Mouse (Mus musculus) liver (tissue): ENCODE measurements at regions not wholly inside any gene's neighbourhood (a gene's known extent, or its start where the extent isn't known, plus 50 kb on each side); places are given as distances from the start of the nearest gene placed in this dataset.
A peak's percentile ranks its signal among the peaks of the same experiment; 100 is the strongest.

Experiments
- DNase-seq: peaks from one replicate; pipeline ENCODE4 v3.0.0-alpha.2; 2020; ENCODE audit warnings: mixed read lengths

- no peak for DNase-seq
Observed at GRCm38 (mm10) chr12:109893657-109894056, 293.5 kb upstream of the Rtl1 start.

GRCm38 (mm10) chr12:109895389-109895788 lies 295.3 kb upstream of the Rtl1 start:
- DNase-seq: no peak

GRCm38 (mm10) chr12:109896397-109896796 lies 296.3 kb upstream of the Rtl1 start:
- no peak for DNase-seq

- no peak for DNase-seq
Observed at GRCm38 (mm10) chr12:109896906-109897305, 296.8 kb upstream of the Rtl1 start.

DNA sequence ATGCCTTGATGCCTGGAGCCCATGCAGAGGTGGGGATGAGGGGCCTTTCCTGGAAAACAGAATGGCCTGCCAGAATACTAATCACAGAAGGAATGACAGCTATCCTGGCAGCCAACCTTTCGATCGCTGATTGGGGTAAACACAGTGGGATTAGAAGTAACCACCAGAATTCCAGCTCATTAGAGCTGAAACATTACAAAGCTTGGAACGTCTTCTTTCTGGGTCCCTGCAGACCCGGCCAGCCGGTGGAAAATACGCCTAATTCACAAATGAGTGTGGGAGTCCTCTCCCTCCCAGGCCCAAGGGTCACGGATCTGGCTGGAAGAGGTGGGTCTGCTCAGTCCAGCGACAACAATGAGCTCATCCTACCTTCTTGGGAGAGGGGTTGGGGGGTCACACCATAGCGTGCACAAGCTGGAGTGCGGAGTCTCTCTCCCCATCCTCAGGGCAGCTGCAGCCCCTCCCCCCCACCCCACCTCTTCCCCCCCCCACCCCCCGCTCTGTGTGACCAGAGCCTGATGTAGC lies 297.8 kb upstream of the Rtl1 start:
- DNase-seq: no peak

DNA sequence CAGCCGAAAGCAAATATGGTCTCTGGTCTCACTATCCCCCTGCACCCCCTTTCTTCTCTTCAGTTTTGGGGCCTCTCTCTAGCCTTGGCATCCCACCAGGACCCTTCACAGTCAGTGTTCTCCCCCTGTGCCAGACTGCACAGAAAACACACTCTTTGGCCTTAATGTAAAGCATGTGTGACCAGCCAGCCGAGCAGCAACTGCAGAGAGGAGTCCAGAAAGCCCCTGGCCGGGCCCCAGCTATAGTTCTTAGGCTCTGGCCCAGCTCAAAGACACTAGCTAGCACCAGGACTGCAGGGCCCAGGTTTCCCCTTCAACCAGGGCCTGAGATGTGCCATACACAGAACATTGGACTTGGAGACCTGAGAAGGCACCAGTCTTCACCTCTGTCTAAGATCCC lies 299.3 kb upstream of the Rtl1 start:
- no peak for DNase-seq

DNA sequence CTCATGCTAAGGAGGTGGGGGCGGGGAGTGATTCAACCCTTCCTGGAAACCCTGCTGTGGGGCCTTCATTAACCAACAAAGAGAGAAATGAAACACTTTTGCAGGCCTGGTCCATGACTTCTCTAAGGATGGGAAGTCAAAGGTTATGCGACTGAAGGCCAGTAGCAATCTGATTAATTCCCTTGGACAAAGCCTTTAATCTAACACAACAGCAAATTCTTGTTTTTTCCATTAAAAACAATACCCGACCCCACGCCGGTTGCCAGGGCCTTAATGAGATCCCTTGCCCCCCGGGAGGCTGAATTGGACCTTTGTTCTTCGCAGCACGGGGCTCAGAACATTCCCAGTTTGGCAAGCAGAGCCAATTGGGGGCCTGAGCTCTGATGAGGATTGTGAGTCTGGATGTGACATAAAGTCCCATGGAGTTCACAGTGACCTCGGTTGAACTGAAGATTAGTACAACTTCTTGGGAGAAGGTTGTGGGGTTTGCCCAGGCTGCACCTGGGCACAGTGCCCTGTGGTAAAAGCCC lies 310.9 kb upstream of the Rtl1 start:
- no peak for DNase-seq

- no peak for DNase-seq
Observed at GRCm38 (mm10) chr12:109911506-109911905, 311.4 kb upstream of the Rtl1 start.

DNA sequence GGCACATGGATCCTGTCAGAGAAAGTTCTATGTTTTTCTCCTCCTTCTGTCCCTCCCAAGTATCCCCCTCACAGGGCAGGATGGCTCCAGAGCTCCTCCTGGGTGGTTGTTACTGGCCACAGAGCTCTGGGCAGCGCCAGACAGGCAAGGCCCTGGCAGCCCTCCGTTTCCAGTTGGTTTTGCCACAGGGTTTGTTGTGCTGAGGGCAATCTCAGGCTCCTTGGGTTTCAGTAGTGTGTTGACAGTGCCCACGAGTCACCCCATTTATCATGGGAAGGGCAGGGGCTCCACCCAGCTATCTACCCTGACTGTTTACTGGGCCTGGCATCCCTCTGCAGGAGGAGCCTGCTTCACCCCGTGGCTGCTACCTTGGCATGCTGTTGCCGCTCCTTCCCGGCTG lies 317.6 kb upstream of the Rtl1 start:
- no peak for DNase-seq

DNA sequence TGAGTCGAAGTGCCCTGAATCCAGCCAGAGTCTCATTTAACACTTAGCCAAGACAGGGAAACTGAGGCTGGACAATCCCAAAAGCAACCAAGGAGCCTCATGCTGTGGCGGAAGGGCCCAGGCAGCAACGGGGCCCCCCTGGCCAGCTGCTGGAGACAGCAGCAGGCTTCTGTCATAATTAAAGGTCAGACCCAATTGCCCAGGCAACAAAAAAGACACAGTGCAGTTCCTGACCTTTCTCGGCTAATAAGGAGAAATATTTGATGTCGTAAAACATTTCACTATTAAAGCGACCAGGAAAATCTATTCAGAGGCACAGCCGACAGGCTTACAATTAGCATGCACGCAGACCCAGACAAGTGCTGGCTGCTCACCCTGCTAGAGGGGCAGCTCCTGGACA lies 318.8 kb upstream of the Rtl1 start:
- DNase-seq: no peak

GRCm38 (mm10) chr12:109922111-109922510 lies 322.0 kb upstream of the Rtl1 start:
- no peak for DNase-seq

DNA sequence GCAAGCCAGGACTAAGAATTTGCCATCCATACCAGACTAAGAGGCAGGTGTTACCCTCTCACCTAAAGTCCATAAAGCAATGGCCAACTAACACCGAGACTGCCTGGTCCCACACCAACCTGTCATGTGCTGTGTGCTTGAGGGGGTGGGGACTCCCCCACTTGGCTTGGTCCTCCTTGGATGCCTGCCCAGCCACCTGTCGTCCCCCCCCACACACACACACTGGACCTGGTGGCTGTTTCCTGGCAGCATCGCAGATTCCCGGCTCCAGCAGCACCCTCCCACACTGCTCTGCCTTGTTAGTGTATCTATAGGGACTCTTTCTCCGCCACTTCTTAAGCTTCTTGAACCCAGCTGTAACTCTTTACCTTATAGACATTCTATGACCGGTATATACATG lies 325.7 kb upstream of the Rtl1 start:
- no peak for DNase-seq

- DNase-seq: no peak
Observed at GRCm38 (mm10) chr12:109926643-109927042, 326.5 kb upstream of the Rtl1 start.

DNA sequence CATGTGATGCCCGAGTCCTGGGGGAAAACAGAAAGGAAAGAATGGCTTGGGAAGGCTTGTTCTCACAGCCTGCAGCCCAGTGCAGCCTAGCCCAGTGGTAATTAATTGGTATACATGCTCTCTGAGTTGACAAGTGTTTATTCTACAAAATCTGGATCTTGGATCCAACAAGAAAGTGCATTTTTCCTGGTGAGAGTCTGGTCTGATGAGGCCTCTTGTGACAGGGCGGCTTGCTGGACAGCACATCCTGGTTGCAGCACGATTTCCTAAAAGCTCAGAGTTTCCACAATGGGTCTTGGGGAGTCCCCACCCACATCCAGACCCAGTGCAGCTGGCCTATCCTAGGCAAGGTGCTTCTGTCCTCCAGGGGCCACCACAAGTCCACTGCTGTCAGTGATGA lies 332.7 kb upstream of the Dio3 start:
- DNase-seq: no peak

DNA sequence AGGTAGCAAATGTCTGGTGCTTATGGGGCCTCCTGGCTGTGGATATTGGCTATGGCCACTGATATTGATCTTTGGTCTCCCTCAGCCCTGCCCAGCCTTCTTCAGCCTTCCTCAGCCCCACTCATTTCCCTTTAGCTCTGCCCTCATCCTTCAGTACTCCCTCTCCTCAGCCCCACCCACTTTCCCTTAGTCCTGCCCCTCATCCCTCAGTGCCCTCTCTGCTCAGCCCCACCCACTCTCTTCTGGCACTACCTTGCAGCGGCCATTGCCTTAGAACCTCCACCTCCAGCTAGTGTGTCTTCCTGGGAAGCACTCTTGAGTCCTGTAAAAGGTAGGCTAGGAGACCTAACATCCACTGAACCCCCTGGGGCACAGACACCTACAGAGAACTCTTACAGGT lies 331.9 kb upstream of the Dio3 start:
- no peak for DNase-seq

GRCm38 (mm10) chr12:109947886-109948433 lies 330.9 kb upstream of the Dio3 start:
- DNase-seq: no peak

- DNase-seq: no peak
Observed at GRCm38 (mm10) chr12:109948434-109948984, 330.4 kb upstream of the Dio3 start.

GRCm38 (mm10) chr12:109949231-109949965 lies 329.5 kb upstream of the Dio3 start:
- no peak for DNase-seq

GRCm38 (mm10) chr12:109950632-109951031 lies 328.2 kb upstream of the Dio3 start:
- DNase-seq: no peak

- DNase-seq: no peak
Observed at GRCm38 (mm10) chr12:109951473-109951872, 327.4 kb upstream of the Dio3 start.

DNA sequence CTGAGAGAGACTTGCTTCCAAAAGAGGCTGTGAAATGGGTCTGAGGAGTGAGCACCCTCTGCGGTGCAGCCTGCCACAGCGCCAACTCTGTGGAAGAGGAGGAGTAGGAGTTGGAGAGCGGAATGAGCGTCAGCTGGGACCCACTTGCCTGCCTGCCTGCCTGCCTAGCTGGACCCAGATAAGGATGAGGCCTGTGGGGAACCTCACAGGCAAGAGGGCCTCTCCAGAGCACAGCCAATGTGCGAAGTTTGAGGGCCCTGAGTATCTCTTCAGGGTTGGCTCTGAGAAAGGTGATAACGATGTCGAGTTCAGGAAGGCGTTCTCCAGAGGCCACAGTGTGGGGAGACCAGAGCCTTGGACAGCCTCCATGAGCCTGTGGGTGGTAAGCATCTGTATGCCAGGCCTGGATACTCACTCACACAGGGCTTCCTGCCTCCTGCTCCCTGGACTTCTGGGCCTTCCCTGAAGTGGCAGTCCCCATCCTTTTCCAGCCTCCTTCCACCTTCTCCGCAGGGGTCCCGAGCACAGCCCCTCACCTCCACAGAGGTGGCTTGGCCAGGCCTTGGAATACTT lies 326.9 kb upstream of the Dio3 start:
- DNase-seq: peak; percentile 45

DNA sequence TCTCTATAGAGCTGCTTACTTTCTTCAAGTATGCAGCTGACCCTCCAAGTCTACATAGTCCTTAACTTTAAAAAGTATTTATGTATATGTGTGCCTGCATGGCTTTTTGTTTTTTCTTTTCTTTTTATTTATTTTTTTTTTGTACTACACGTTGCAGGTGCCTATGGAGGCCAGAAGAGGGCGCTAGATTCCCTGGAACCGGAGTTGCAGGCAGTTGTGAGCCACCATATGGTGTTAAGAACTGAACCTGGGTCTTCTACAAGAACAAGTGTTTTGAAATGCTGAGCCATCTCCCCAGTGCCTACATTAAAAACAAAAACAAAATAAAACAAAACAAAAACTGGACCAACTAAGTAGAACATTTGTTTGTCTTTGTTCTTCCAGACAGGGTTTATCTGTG lies 325.9 kb upstream of the Dio3 start:
- DNase-seq: no peak

DNA sequence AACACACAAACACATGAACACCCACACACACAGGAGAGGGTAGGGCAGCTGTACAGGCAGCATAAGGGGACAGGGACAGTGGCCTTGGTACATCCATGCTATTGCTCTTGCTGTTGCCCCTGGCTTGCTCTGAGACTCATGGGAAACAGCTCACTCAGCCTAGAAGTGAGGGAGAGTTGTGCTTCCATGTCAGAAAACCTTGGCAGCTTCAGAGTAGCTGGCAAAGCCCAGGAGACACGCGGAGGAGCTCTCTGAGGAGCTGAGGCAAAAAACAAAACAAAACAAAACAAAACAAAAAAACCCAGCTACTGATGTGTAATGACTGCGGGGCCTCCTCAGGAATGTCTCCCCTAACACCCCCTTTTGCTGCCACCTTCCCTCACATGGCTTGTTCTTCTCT lies 321.6 kb upstream of the Dio3 start:
- no peak for DNase-seq
